Mouse (Mus musculus) embryonic fibroblast, embryonic 13.5 days (primary cell): Measurements from ENCODE around the gene Fstl5. TPM values are rescaled to one million over a fixed set of nuclear protein-coding genes. Genes with fewer than 3 reads are reported as not detected.

Source experiments
- H3K27ac ChIP-seq: 2 replicates; pipeline ENCODE4 v1.5.1; 2012; ENCODE audit warnings: low read length, control low read depth, inconsistent platforms; ENCODE audit not compliant: insufficient read depth
- H3K4me1 ChIP-seq: 2 replicates; pipeline ENCODE4 v1.6.1; 2011; ENCODE audit warnings: low read length; ENCODE audit not compliant: control insufficient read depth, insufficient read depth
- H3K4me3 ChIP-seq: 2 replicates; pipeline ENCODE4 v1.5.1; 2011; ENCODE audit warnings: mild to moderate bottlenecking, control low read depth, low read length; ENCODE audit not compliant: insufficient read depth
- CTCF ChIP-seq: IDR thresholded peaks from 2 replicates; pipeline ENCODE4 v1.5.1; 2011; ENCODE audit warnings: mild to moderate bottlenecking, control low read depth, low read length, moderate library complexity, borderline replicate concordance; ENCODE audit not compliant: insufficient read depth
- POLR2A ChIP-seq: IDR thresholded peaks from 2 replicates; pipeline ENCODE4 v1.6.1; 2011; ENCODE audit warnings: low read depth, mild to moderate bottlenecking, control low read depth, low read length, moderate library complexity
- polyA plus RNA-seq: library from polyadenylated mRNA; stranded (reverse); fragments of >200 nt; gene quantifications from 2 replicates; pipeline ENCODE4 v1.2.4, GENCODE M21; 2011; ENCODE audit warnings: low read depth; ENCODE audit not compliant: missing spikeins, insufficient read length

The Fstl5 gene
- polyA plus RNA-seq, 1 experiment, result not detected

DNA sequence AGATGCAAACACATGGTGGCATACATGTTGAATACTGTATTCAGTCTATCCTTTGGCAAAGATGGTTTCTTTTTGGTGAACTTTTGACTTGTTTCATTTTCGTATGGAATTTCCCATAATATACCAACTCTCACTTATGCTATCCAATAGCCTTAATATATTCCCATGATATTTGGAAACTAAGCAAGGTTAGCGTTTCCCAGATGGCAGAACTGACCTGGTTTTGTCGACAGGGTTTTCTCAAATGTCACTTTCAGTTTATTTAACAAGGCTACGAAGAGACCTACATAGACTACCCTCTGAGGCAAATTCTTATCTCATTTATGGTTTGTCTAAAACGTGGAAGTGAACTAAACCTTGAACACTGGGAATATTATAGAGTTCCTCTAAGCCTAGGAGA is 596.8 kb downstream of the Fstl5 start:
- H3K27ac ChIP-seq, result no peak overlapping the region
- H3K4me1 ChIP-seq, result no peaks in the 10 kb centered on the region
- H3K4me3 ChIP-seq, result no peak overlapping the region
- TF ChIP-seq CTCF (no peak), POLR2A (no peak)

DNA sequence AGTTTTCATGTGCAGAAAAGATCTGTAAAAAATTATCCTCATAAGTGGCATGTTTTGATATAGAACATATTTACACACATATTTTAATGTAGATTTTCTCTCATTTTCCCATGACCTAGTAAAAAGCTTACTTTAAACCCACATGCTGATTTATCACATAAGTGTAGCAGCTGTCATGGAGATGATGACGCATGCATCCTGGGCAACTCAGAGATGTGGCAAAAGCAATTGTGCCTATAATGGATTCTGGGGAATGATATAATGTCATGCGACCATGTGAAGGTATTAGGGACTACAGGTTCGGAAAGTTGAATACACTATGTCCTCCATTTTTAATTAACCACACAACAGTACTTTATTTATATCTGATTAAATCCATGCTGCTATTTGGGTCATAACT is 601.9 kb downstream of the Fstl5 start:
- H3K27ac ChIP-seq, result no peak overlapping the region
- TF ChIP-seq POLR2A (no peak), CTCF (no peak)
- no peaks in the 10 kb centered on the region for H3K4me1 ChIP-seq
- H3K4me3 ChIP-seq, result no peak overlapping the region

DNA sequence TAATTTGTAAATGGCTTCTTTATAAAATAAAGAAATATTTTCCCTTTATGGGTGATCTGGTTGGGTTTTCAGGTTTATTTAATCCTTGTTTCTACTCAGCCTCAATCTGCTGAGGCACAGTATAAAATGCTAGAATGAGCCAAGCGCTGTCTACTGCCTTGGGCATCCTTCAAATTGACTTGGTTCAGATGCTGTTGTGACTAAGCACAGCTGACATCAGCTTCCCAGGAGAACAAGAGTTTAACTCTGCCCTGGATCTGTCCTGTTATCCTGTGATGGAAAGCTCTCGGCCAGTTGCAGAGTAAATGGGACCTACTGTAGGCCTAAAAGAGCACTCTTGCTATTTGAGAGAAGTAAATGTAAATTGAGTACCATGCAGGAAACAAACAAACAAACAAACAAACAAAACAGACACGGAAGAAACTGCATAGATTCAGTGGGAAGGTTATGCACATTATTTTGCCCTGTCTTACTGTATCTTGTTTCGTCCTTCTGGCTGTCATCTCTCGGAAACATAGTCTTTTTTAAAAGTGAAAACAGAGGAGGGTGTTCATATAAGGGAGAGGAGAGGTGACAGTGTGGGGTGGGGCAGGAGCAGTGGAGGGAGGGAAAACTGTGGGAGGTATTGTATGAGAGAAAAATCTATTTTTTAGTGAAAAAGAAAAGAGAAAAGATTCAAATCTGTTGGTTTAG is 605.9 kb downstream of the Fstl5 start:
- no peak for TF ChIP-seq POLR2A
- H3K4me1 ChIP-seq, result no peaks in the 10 kb centered on the region
- H3K4me3 ChIP-seq, result no peak overlapping the region
- no peak overlapping the region for H3K27ac ChIP-seq

- Histone ChIP-seq H3K27ac (no peak overlapping the region), H3K4me1 (no peaks in the 10 kb centered on the region), H3K4me3 (no peak overlapping the region)
- TF ChIP-seq CTCF, result no peak
- TF ChIP-seq POLR2A, result no peak
These were observed 606.4 kb downstream of the Fstl5 start for GRCm38 (mm10) chr3:76680546-76680883.

DNA sequence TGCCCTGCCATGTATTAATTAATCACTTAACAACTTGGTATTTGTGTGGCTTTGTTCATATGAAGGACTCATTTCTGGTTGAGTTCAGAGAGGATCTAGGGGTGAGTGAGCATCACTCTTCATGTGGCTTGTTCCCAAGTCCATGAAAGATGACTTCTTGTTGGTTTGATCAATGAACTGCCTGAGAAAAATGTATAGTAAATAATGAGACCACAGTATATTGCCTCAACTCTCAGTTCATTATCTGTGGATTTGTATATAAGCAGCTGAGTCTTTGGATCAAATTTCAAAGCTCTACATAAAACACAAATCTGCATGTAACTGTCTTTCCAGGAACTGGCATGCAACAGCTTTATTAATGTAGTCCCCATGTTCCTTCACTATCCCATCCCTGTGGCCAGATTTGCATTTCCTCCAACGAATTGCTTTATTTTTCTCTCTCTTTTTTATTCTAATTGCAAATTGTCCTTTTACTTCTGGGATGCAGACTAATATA is 623.1 kb downstream of the Fstl5 start:
- no peak for TF ChIP-seq POLR2A
- no peak for TF ChIP-seq CTCF
- H3K27ac ChIP-seq, result no peak overlapping the region
- H3K4me1 ChIP-seq, result no peaks in the 10 kb centered on the region
- H3K4me3 ChIP-seq, result no peak overlapping the region

- Histone ChIP-seq H3K27ac (no peak overlapping the region), H3K4me3 (no peak overlapping the region), H3K4me1 (no peaks in the 10 kb centered on the region)
- TF ChIP-seq CTCF (no peak), POLR2A (no peak)
These were observed 665.2 kb downstream of the Fstl5 start for GRCm38 (mm10) chr3:76739221-76739620.

Other genes with a start within 250 kb of the Fstl5 start
- 125 and 159 TPM in 2 replicates for gene Golim4, start 117.3 kb upstream of the Fstl5 start, polyA plus RNA-seq